8 mouse cellular contexts compared by ENCODE assay signal in the genomic region with DNA sequence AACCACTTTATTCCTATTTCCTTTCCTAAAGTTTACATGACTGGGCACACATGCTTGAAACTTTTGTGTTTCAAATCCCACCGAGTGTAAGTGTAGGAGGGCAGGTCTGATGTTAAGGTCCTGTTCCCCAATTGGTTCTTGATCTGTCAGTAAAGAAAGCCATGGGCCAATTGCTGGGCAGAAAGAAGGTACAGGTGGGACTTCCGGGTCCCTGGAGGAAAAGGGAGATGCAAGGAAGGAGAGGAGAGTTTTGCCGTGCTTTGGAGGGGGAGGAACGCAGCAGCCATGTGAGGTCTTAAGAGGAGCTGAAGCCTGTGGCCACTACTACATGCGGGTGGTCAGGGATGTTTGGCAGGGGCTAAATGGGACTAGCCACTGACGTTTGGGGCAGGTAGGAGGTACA. TPM values are rescaled to one million over a fixed set of nuclear protein-coding genes. Genes with fewer than 3 reads are reported as not detected.
DNase-seq lines count a peak whose midpoint lies in the region; ATAC-seq and TF ChIP-seq lines count a peak whose summit lies in the region.

No protein-coding gene starts in this region.

- no peak overlapping the region for H3K27ac ChIP-seq in lung, embryonic 15.5 days
- H3K27ac ChIP-seq in hindbrain, postnatal 0 days = no peak overlapping the region
- no peak overlapping the region for H3K27ac ChIP-seq in neural tube, embryonic 15.5 days (replicated peaks)

- DNase-seq in lung, postnatal 4 days = no peak
- DNase-seq in ZHBTc4 (ENCODE audit: low read depth, low spot score) (peak; percentile 47), adipocyte (ENCODE audit: low spot score) (no peak)
- peak; percentile 7 for DNase-seq in hindbrain, postnatal 0 days (ENCODE audit: low spot score)
- DNase-seq in gastrocnemius, postnatal 14 days = no peak

- peak overlapping the region; percentile 9; the same call in 1 of the 2 replicates for H3K4me3 ChIP-seq in lung, embryonic 15.5 days
- H3K4me3 ChIP-seq in hindbrain, postnatal 0 days (ENCODE audit: low read length) = no peak overlapping the region
- H3K4me3 ChIP-seq in neural tube, embryonic 15.5 days (replicated peaks) = no peak overlapping the region

- H3K27me3 ChIP-seq in lung, embryonic 15.5 days = no peaks in the 10 kb centered on the region
- no peaks in the 10 kb centered on the region for H3K27me3 ChIP-seq in hindbrain, postnatal 0 days (ENCODE audit: insufficient read depth, low read length)
- H3K27me3 ChIP-seq in neural tube, embryonic 15.5 days (replicated peaks) = no peaks in the 10 kb centered on the region

- H3K4me2 ChIP-seq in lung, embryonic 15.5 days = peak overlapping the region; percentile 33; the same call in 1 of the 2 replicates
- H3K4me2 ChIP-seq in hindbrain, postnatal 0 days (ENCODE audit: low read depth, low read length) = 0 out of 2 replicates have a peak overlapping the region, but pooled peaks have one; percentile 1
- peak overlapping the region; percentile 15; the same call in 1 of the 2 replicates for H3K4me2 ChIP-seq in neural tube, embryonic 15.5 days

- ATAC-seq in lung, embryonic 15.5 days (ENCODE audit: borderline replicate concordance, extremely low read depth, low FRiP score, low TSS enrichment) = no peak
- ATAC-seq in hindbrain, postnatal 0 days = no peak
- no peak for ATAC-seq in neural tube, embryonic 15.5 days (ENCODE audit: low FRiP score)
- ATAC-seq in frontal cortex, adult (ENCODE audit: low TSS enrichment) = no peak

- H3K36me3 ChIP-seq in lung, embryonic 15.5 days = no peaks in the 10 kb centered on the region
- H3K36me3 ChIP-seq in hindbrain, postnatal 0 days (ENCODE audit: insufficient read depth, low read length) = no peaks in the 10 kb centered on the region
- H3K36me3 ChIP-seq in neural tube, embryonic 15.5 days = no peaks in the 10 kb centered on the region

- TF ChIP-seq CTCF in hindbrain, postnatal 0 days (IDR thresholded peaks at IDR 0.05; ENCODE audit: low read depth) = no peak

- H3K4me1 ChIP-seq in lung, embryonic 15.5 days = peaks cover 18% of the 10 kb centered on the region
- peaks cover 4% of the 10 kb centered on the region; the same call in 1 of the 2 replicates for H3K4me1 ChIP-seq in hindbrain, postnatal 0 days (ENCODE audit: insufficient read depth, low read length)
- peaks cover 14% of the 10 kb centered on the region for H3K4me1 ChIP-seq in neural tube, embryonic 15.5 days

- WGBS in lung, embryonic 15.5 days = 44% methylated on average over 6 of the region's 6 CpGs
- WGBS in hindbrain, postnatal 0 days = 66% methylated on average over 6 of the region's 6 CpGs
- WGBS in neural tube, embryonic 15.5 days = 53% methylated on average over 6 of the region's 6 CpGs

- H3K9ac ChIP-seq in lung, embryonic 15.5 days = no peak overlapping the region
- no peak overlapping the region for H3K9ac ChIP-seq in hindbrain, postnatal 0 days (replicated peaks; ENCODE audit: low read length)
- no peak overlapping the region for H3K9ac ChIP-seq in neural tube, embryonic 15.5 days (replicated peaks)

- H3K9me3 ChIP-seq in lung, embryonic 15.5 days = no peaks in the 10 kb centered on the region
- no peaks in the 10 kb centered on the region for H3K9me3 ChIP-seq in hindbrain, postnatal 0 days (ENCODE audit: low read length)
- H3K9me3 ChIP-seq in neural tube, embryonic 15.5 days (replicated peaks) = no peaks in the 10 kb centered on the region

- intact Hi-C loops in gastrocnemius, postnatal 14 days (cut with DNase I; ENCODE audit: low total_unique reads) = no loop called here

RNA-seq across cellular contexts. Expression of a gene that starts 35.7 kb away (rescaled TPM):
- polyA plus RNA-seq in lung, embryonic 15.5 days (2015; fragmentation: Nextera tagmentation; extraction: Ambion mirVana) = 0.73 and 1.3 TPM in 2 replicates
- total RNA-seq in hindbrain, postnatal 0 days (2014; rRNA removed) = 0.26 and 0.50 TPM in 2 replicates
- polyA plus RNA-seq in hindbrain, postnatal 0 days (2015; fragmentation: Nextera tagmentation; extraction: Ambion mirVana) = 0.71 and 1.4 TPM in 2 replicates
- polyA plus RNA-seq in neural tube, embryonic 15.5 days (2015; fragmentation: Nextera tagmentation; extraction: Ambion mirVana) = 0.23 and 0.51 TPM in 2 replicates
- under 1 TPM in 1 of 2 experiments, not detected in 1; 0.29 TPM for total RNA-seq in gastrocnemius, postnatal 14 days (2021)

RNA-seq across cellular contexts. Expression of a gene that starts 48.6 kb away (rescaled TPM):
- polyA plus RNA-seq in lung, embryonic 15.5 days (2015; fragmentation: Nextera tagmentation; extraction: Ambion mirVana) = 7.1 and 7.5 TPM in 2 replicates
- total RNA-seq in hindbrain, postnatal 0 days (2014; rRNA removed) = 4.7 and 8.5 TPM in 2 replicates
- polyA plus RNA-seq in hindbrain, postnatal 0 days (2015; fragmentation: Nextera tagmentation; extraction: Ambion mirVana) = 1.7 TPM in 2 replicates
- 3.3 and 4.6 TPM in 2 replicates for polyA plus RNA-seq in neural tube, embryonic 15.5 days (2015; fragmentation: Nextera tagmentation; extraction: Ambion mirVana)
- 1 to 10 TPM; 2.7 to 2.9 TPM for total RNA-seq in gastrocnemius, postnatal 14 days (2021)

Comparison
In these comparisons a context has a peak if more than half of its experiments do, and no peak if none do; other contexts are left out.
1. DNase-seq: peak in ZHBTc4 (single experiment) and hindbrain, postnatal 0 days (single experiment); none in lung, postnatal 4 days (0 of 2), gastrocnemius, postnatal 14 days (single experiment) and adipocyte (single experiment).
2. Peak in every context shown above with its lines, with median percentiles within 50 percentile points of each other: H3K4me2 ChIP-seq.